Mouse (Mus musculus): ENCODE measurements around the gene Plin3. TPM values are rescaled to one million over a fixed set of nuclear protein-coding genes. Genes with fewer than 3 reads are reported as not detected.
A peak's percentile ranks its signal among the peaks of the same experiment; 100 is the strongest.

The Plin3 gene
- polyA plus RNA-seq, 1 experiment = 29.3 TPM

DNA sequence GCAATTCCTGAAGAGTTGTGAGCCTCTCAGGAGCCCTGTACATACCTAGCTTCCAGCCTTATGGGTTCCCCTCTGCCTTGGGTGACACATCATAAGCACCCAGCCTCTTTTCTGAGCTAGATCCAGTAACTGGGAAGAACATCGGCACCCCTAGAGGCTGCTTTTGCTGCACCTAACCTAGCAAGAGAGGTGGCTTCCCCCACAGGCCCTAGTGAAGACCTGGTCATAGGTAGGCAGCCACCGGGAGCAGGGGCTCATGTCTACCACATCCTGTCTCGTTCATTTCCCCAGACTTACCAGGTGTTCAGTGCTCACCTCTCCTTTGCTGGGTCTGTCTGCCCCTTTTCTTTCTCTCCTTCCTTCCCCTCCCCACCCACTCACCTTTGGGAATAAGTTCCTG is 37.7 kb upstream of the Plin3 start:
- peak; percentile 33 for DNase-seq
- Histone ChIP-seq H3K4me3 (ENCODE audit: control insufficient read depth, insufficient read depth, low read length) (no peak overlapping the region), H3K27ac (ENCODE audit: control insufficient read depth, insufficient read depth, low read length) (0 out of 2 replicates have a peak overlapping the region, but pooled peaks have one; percentile 18), H3K36me3 (ENCODE audit: control insufficient read depth, insufficient read depth, low read length) (no peaks in the 10 kb centered on the region), H3K27me3 (ENCODE audit: control insufficient read depth, insufficient read depth, low read length) (no peaks in the 10 kb centered on the region), H3K4me1 (replicated peaks; ENCODE audit: control insufficient read depth, insufficient read depth, low read length) (peaks cover 31% of the 10 kb centered on the region)
- WGBS = 20% methylated on average over 3 of the region's 3 CpGs
- TF ChIP-seq POLR2A (IDR thresholded peaks at IDR 0.05; ENCODE audit: control insufficient read depth, extremely low read depth, insufficient read depth, low read length, poor library complexity) (no peak), CTCF (IDR thresholded peaks at IDR 0.05; ENCODE audit: borderline replicate concordance, control insufficient read depth, extremely low read depth, insufficient read depth, low read length, poor library complexity) (no peak)

DNA sequence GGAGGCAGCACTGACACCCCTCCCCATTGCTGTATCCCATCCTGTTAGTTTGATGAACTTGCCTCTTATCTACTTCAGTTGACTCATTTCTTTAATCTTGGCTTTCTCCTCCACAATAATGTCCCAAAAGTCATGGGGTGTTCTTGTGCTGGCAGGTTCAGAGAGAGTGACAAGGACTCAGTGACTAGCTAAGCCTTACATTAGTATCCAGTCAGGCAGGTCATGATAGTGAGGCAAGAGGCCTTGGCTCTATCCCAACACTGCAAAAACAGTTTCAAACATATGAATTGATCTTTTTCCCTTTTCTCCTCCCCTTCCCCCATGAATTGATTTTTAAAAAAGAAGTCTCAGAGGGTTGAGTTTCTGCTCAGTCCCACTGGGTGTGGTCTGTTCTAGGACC is 36.6 kb upstream of the Plin3 start:
- H3K4me3 ChIP-seq (ENCODE audit: control insufficient read depth, insufficient read depth, low read length) = no peak overlapping the region
- TF ChIP-seq CTCF (IDR thresholded peaks at IDR 0.05; ENCODE audit: borderline replicate concordance, control insufficient read depth, extremely low read depth, insufficient read depth, low read length, poor library complexity) = no peak
- no peak for TF ChIP-seq POLR2A (IDR thresholded peaks at IDR 0.05; ENCODE audit: control insufficient read depth, extremely low read depth, insufficient read depth, low read length, poor library complexity)
- H3K27me3 ChIP-seq (ENCODE audit: control insufficient read depth, insufficient read depth, low read length) = no peaks in the 10 kb centered on the region
- peaks cover 35% of the 10 kb centered on the region for H3K4me1 ChIP-seq (replicated peaks; ENCODE audit: control insufficient read depth, insufficient read depth, low read length)
- DNase-seq = no peak
- H3K27ac ChIP-seq (ENCODE audit: control insufficient read depth, insufficient read depth, low read length) = no peak overlapping the region
- H3K36me3 ChIP-seq (ENCODE audit: control insufficient read depth, insufficient read depth, low read length) = no peaks in the 10 kb centered on the region

DNA sequence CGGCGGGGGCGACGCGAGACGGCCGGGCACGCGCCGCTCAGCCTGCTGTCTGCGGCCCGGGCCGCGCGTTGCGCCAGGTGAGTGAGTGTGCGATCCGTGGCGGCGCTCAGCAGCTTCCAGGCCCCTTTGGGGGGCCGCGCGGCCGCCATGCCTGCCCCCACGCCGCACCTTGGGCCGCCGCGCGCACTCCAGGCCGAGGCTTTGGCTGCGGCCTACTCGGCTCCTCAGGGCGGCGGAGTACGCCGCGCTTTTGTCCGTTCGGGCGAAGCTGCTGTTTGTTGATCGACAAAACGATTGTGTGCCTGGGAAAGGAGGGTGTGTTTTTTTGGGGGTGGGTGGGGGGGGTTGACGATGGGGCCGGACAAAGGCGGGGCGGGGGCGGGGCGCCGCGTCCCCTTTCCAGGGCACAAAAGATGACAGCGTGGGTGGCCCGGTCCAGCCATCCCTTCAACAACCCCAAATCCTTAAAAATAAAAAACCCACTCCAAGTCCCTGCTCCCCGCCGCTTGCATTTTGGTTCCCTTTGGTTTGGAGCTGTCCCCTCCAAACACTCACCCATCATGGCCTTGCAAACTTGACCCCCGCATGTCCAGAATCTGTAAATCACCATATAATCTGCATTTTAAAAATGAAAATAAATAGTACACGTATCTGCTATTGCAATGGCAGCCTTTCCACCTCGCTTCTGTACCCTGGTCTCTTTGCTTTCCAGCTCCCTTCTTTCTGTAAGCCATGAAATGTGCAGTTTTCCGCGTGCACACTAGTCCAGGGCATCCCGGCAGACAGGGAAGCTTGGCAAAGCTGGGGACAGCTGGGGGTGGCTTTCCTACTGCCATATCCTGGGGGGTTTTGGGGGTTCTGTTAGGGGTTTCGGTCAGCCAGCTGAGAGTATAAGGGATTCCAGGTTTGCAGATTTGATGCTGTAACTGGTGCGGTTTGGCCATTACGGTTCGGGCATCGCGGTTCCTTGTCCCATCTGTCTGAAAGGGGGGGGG is 33.8 kb upstream of the Plin3 start:
- peaks cover 35% of the 10 kb centered on the region for H3K4me1 ChIP-seq (replicated peaks; ENCODE audit: control insufficient read depth, insufficient read depth, low read length)
- no peak for DNase-seq

DNA sequence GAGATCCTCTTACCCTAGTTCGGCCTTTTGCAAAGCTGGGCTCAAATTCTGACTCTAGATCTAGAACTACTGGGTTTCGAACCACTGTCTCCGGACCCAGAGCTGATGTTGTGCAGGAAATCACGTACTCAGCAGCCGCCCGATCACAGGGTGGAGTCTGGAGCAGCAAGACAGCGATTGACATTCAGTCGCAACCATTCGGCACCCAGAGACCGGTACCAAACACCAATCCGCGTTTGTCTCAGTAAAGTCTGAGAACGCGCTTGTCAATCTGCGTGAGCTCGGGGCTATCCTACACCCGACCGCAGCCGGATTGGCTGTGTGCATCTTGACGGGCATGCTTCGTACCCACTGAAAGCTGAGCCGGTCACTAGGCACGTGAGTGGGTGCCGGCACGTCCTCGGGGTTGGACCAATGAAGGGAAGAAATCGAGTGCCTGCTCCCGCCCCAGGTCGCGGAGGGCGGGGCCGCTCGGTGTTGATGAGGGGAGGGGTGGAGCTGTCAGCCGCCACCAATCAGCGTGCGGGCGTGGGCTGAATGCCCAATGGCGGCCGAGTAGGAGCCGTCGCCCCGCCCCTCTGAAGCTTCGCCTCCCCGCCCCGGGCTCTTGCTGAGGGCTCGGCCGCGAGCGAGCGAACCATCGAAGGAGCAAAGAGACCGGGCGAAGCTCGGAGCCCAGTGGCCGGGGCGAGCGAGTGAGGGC is 32.9 kb upstream of the Plin3 start, which contains the start of gene Kdm4b:
Gene Kdm4b, plus strand, starts transcription at position 613 of the 703 bp plus-strand sequence.
- Histone ChIP-seq H3K4me3 (ENCODE audit: control insufficient read depth, insufficient read depth, low read length) (peak within 1 kb of the TSS; percentile 65), H3K27ac (ENCODE audit: control insufficient read depth, insufficient read depth, low read length) (peak within 1 kb of the TSS; percentile 57), H3K27me3 (ENCODE audit: control insufficient read depth, insufficient read depth, low read length) (no peaks in the 10 kb centered on the region), H3K4me1 (replicated peaks; ENCODE audit: control insufficient read depth, insufficient read depth, low read length) (peaks cover 32% of the 10 kb centered on the region), H3K36me3 (ENCODE audit: control insufficient read depth, insufficient read depth, low read length) (peaks cover 6% of the 10 kb centered on the region; the same call in 1 of the 2 replicates)
- under 1% methylated on average over 57 of the region's 57 CpGs for WGBS
- peak; percentile 71 for TF ChIP-seq POLR2A (IDR thresholded peaks at IDR 0.05; ENCODE audit: control insufficient read depth, extremely low read depth, insufficient read depth, low read length, poor library complexity)
- no peak for TF ChIP-seq CTCF (IDR thresholded peaks at IDR 0.05; ENCODE audit: borderline replicate concordance, control insufficient read depth, extremely low read depth, insufficient read depth, low read length, poor library complexity)
- peak; percentile 98 for DNase-seq

More for the DNA sequence above, 33.8 kb upstream of the Plin3 start:
- Histone ChIP-seq H3K27me3 (ENCODE audit: control insufficient read depth, insufficient read depth, low read length) (no peaks in the 10 kb centered on the region), H3K36me3 (ENCODE audit: control insufficient read depth, insufficient read depth, low read length) (peaks cover 4% of the 10 kb centered on the region; the same call in 1 of the 2 replicates), H3K27ac (ENCODE audit: control insufficient read depth, insufficient read depth, low read length) (no peak overlapping the region), H3K4me3 (ENCODE audit: control insufficient read depth, insufficient read depth, low read length) (peak overlapping the region; percentile 65)
- WGBS = 4% methylated on average over 67 of the region's 67 CpGs
- TF ChIP-seq CTCF (IDR thresholded peaks at IDR 0.05; ENCODE audit: borderline replicate concordance, control insufficient read depth, extremely low read depth, insufficient read depth, low read length, poor library complexity) (no peak), POLR2A (IDR thresholded peaks at IDR 0.05; ENCODE audit: control insufficient read depth, extremely low read depth, insufficient read depth, low read length, poor library complexity) (no peak; the same call in 1 of the 2 replicates)

DNA sequence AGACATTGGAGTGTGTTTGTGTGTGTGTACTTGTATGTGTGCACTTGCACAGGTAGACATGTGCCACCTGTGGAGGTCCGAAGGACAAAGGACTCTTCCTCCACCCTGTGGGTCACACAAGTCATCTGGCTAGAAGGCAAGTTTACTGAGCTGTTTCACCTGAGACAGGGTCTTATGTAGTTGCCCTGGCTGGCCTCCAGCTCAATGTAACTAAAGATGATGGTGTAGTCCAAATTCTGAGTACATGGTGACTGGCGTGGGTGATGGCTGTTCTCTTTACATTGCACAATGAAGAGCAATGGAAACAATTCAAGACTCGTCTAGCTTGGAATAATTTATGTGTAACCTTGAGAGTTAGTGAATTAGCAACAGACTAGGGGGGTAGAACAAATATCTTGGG is 31.7 kb upstream of the Plin3 start:
- TF ChIP-seq CTCF (IDR thresholded peaks at IDR 0.05; ENCODE audit: borderline replicate concordance, control insufficient read depth, extremely low read depth, insufficient read depth, low read length, poor library complexity) = no peak
- TF ChIP-seq POLR2A (IDR thresholded peaks at IDR 0.05; ENCODE audit: control insufficient read depth, extremely low read depth, insufficient read depth, low read length, poor library complexity) = no peak
- 88% methylated on average over 3 of the region's 3 CpGs for WGBS
- Histone ChIP-seq H3K27me3 (ENCODE audit: control insufficient read depth, insufficient read depth, low read length) (no peaks in the 10 kb centered on the region), H3K36me3 (ENCODE audit: control insufficient read depth, insufficient read depth, low read length) (peaks cover 6% of the 10 kb centered on the region; the same call in 1 of the 2 replicates), H3K4me3 (ENCODE audit: control insufficient read depth, insufficient read depth, low read length) (no peak overlapping the region), H3K4me1 (replicated peaks; ENCODE audit: control insufficient read depth, insufficient read depth, low read length) (peaks cover 25% of the 10 kb centered on the region), H3K27ac (ENCODE audit: control insufficient read depth, insufficient read depth, low read length) (no peak overlapping the region)
- no peak for DNase-seq
